Mouse (Mus musculus) G1E (cell line): ENCODE measurements around the gene Usf3. TPM values are rescaled to one million over a fixed set of nuclear protein-coding genes. Genes with fewer than 3 reads are reported as not detected.

Experiments
- ATAC-seq: 2 replicates; pipeline ENCODE4 v1.8.0; 2016; ENCODE audit warnings: mild to moderate bottlenecking; ENCODE audit not compliant: insufficient number of reproducible peaks, poor library complexity, low FRiP score, severe bottlenecking; ENCODE audit errors: extremely low read depth
- DNase-seq: peaks from one replicate; pipeline ENCODE4 v3.0.0; 2012; ENCODE audit warnings: low spot score
- H3K27me3 ChIP-seq: 2 replicates; pipeline ENCODE4 v1.6.1; 2012; ENCODE audit warnings: mild to moderate bottlenecking, low read length, inconsistent platforms; ENCODE audit not compliant: insufficient read depth
- H3K36me3 ChIP-seq: replicated peaks from 2 replicates; pipeline ENCODE3; 2012; ENCODE audit warnings: mild to moderate bottlenecking, inconsistent platforms
- H3K4me1 ChIP-seq: 2 replicates; pipeline ENCODE4 v1.6.1; 2012; ENCODE audit warnings: low read depth, low read length, inconsistent platforms, mixed read lengths; ENCODE audit not compliant: insufficient read depth
- H3K4me3 ChIP-seq: 2 replicates; pipeline ENCODE4 v1.5.1; 2012; ENCODE audit warnings: low read depth, mild to moderate bottlenecking, inconsistent platforms, low read length, moderate library complexity, mixed read lengths
- H3K9me3 ChIP-seq: replicated peaks from 2 replicates; pipeline ENCODE4 v1.6.1; 2012; ENCODE audit warnings: inconsistent platforms
- CTCF ChIP-seq: IDR thresholded peaks from 2 replicates; pipeline ENCODE4 v1.5.1; 2012; ENCODE audit warnings: low read depth, low read length, inconsistent platforms, mixed read lengths
- GATA1 ChIP-seq: IDR thresholded peaks from 2 replicates; pipeline ENCODE4 v1.6.1; 2012; ENCODE audit warnings: borderline replicate concordance, low read length, inconsistent platforms, mixed read lengths
- GATA2 ChIP-seq: IDR thresholded peaks from 2 replicates; pipeline ENCODE4 v1.6.1; 2012; ENCODE audit warnings: low read depth, low read length, inconsistent platforms, borderline replicate concordance
- POLR2AphosphoS5 ChIP-seq: IDR thresholded peaks from 2 replicates; pipeline ENCODE4 v1.6.1; 2012; ENCODE audit warnings: low read depth, low read length, inconsistent platforms; ENCODE audit not compliant: insufficient replicate concordance
- TAL1 ChIP-seq: conservative IDR thresholded peaks from 2 replicates; pipeline ENCODE4 v1.6.1; 2012; ENCODE audit warnings: low read depth, low read length, inconsistent platforms, mixed read lengths
- polyA plus RNA-seq: library from polyadenylated mRNA; stranded (reverse); fragments of >175 nt; gene quantifications from 2 replicates; pipeline ENCODE4 v1.2.3, GENCODE M21; 2012
- total RNA-seq, 2 experiments: library from RNA; stranded (forward) in 1 of 2; stranded (reverse) in 1 of 2; fragments of 200-1000 nt in 1 of 2; fragments of >200 nt in 1 of 2; fragmentation: Nextera tagmentation in 1 of 2; gene quantifications; 2 replicates each; pipeline ENCODE4 v1.2.3; 2014 to 2017

Gene Usf3
- total and polyA plus RNA-seq, 3 experiments: 4.0 to 50.4 (median 10.2) TPM

DNA sequence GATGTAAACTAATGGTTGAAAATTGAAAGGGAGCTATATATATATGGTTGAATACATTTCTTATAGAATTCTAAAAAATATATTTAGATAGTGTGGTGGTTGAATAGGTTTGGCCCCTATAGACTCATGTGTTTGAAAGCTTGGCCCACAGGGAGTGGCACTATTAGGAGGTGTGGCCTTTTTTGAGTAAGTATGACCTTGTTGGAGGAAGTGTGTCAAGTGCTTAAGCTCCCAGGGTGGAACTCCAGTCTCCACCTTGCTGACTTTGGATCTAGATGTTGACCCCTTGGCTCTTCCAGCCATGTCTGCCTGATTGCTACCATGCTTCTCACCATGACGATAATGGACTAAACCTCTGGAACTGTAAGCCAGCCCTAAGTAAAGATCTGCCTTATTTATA, 9.6 kb downstream of the Usf3 start:
- ATAC-seq (no peak), DNase-seq (no peak)
- Histone ChIP-seq H3K4me1 (peaks cover 2% of the 10 kb centered on the region; the same call in 1 of the 2 replicates), H3K4me3 (no peak overlapping the region), H3K27me3 (no peaks in the 10 kb centered on the region), H3K36me3 (peaks cover 44% of the 10 kb centered on the region), H3K9me3 (no peaks in the 10 kb centered on the region)
- no peak for TF ChIP-seq CTCF
- TF ChIP-seq GATA2: no peak
- TF ChIP-seq POLR2AphosphoS5: no peak
- no peak for TF ChIP-seq TAL1
- no peak for TF ChIP-seq GATA1

DNA sequence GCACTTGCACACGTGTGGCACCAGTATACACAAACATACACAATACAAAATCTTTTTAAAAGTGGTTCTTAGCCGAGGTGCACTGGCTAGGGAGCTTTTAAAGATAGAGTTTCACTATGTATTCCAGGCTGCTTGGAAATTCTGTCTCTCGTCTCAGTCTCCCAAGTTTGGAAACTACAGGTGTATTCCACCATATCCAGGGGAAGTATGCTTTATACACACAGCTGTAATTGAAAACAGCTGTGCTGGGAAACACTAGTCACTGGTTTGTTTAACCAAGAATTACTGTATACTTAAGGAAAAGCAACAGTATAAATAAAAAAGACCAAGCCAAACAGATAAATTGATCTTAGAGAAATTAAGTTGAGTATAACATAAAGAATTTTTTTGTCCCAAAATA, 11.7 kb downstream of the Usf3 start:
- no peak for ATAC-seq
- peaks cover 2% of the 10 kb centered on the region; the same call in 1 of the 2 replicates for H3K4me1 ChIP-seq
- H3K36me3 ChIP-seq: peaks cover 37% of the 10 kb centered on the region
- no peak for DNase-seq
- peaks cover 5% of the 10 kb centered on the region for H3K9me3 ChIP-seq
- no peak overlapping the region for H3K4me3 ChIP-seq
- no peaks in the 10 kb centered on the region for H3K27me3 ChIP-seq
- TF ChIP-seq TAL1 (no peak), CTCF (no peak), GATA1 (no peak), POLR2AphosphoS5 (no peak), GATA2 (no peak)

DNA sequence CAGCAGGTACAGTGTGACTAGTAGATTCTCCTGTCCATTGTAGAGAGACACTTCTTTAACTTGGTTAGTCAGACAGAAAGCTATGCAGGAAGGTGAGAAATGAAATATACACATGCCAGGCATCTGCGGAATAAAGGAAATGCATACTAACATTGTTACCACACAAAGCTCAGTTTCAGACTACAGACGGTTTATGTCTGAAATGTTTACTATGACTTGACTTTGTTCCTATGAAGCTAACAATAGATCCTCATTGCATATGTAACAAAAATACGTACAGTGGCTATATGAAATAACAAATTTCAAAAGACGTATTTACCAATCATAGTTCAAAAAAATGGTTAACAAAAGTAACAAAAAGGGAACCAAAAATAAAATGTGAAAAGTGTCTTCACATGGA, 14.1 kb downstream of the Usf3 start:
- Histone ChIP-seq H3K4me3 (no peak overlapping the region), H3K4me1 (peaks cover 2% of the 10 kb centered on the region; the same call in 1 of the 2 replicates), H3K36me3 (peaks cover 34% of the 10 kb centered on the region), H3K27me3 (no peaks in the 10 kb centered on the region), H3K9me3 (peaks cover 5% of the 10 kb centered on the region)
- TF ChIP-seq POLR2AphosphoS5 (no peak), GATA2 (no peak), TAL1 (no peak), CTCF (no peak), GATA1 (no peak)
- DNase-seq (no peak), ATAC-seq (no peak)

DNA sequence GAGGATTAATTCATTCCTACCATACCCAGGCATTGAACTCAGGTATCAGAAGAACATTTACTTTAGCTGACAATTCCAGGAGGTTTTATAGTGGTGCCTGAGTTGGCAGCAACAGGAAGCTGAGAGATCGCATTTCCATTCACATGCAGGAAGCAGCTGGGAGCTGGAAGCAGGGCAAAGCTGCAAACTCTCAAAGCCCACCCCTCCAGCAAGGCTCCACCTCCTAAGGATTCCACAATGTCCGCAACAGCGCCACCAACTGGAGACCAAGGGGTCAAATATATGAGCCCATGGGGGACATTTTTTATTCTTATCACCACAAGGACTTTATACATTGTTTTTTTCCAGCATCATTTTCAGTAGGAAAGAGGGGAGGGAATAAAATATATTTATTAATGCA, 15.7 kb downstream of the Usf3 start:
- H3K36me3 ChIP-seq: peaks cover 37% of the 10 kb centered on the region
- TF ChIP-seq GATA1 (no peak), GATA2 (no peak), CTCF (no peak), POLR2AphosphoS5 (no peak), TAL1 (no peak)
- DNase-seq (no peak), ATAC-seq (no peak)
- peaks cover 5% of the 10 kb centered on the region for H3K9me3 ChIP-seq
- no peak overlapping the region for H3K4me3 ChIP-seq
- peaks cover 2% of the 10 kb centered on the region; the same call in 1 of the 2 replicates for H3K4me1 ChIP-seq
- H3K27me3 ChIP-seq: no peaks in the 10 kb centered on the region

DNA sequence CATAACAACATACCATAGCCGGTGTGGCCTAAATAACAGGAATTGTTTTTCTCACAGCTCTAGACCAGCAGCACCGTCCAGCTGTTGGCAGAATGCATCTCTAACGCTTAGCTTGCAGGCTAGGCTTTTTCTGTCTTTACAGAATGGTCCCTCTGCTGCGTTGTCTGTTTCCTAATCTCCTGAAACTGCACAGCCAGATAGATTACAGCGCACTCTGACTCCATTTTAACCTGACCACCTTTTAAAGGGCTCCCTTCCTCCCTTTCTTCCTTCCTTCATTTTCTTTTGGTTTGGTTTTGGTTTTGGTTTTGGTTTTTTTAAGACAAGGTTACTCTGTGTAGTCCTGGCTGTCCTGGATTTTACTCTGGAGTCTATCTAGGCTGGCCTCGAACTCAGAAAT, 17.0 kb downstream of the Usf3 start:
- no peak for ATAC-seq

DNA sequence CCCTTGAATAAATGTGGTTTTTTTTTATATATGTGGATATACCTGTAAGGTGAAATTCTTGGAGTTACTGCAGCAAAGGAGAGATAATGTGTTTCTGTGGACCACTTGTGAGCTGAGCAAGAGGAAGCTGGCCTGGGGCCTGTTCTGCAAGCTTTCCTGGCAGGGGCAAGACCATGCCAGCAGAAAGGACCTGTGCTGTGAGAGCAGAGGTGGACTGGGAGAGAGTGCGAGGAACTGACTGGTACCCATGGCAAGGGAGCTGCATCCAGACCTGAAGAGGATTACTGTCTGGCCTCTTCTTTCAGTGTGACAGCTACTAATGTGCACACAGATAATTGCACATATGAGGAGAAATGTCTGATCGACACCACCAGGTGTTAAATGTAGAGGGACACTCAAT, 17.9 kb downstream of the Usf3 start:
- Histone ChIP-seq H3K36me3 (peaks cover 33% of the 10 kb centered on the region), H3K4me1 (peaks cover 2% of the 10 kb centered on the region; the same call in 1 of the 2 replicates), H3K27me3 (no peaks in the 10 kb centered on the region), H3K4me3 (no peak overlapping the region), H3K9me3 (peaks cover 5% of the 10 kb centered on the region)
- ATAC-seq (no peak), DNase-seq (no peak)
- TF ChIP-seq GATA2 (no peak), GATA1 (no peak), POLR2AphosphoS5 (no peak), TAL1 (no peak), CTCF (no peak)

More for the DNA sequence above, 17.0 kb downstream of the Usf3 start:
- H3K27me3 ChIP-seq: no peaks in the 10 kb centered on the region
- no peak for DNase-seq
- no peak for TF ChIP-seq POLR2AphosphoS5
- no peak for TF ChIP-seq CTCF
- TF ChIP-seq GATA1: no peak
- no peak for TF ChIP-seq GATA2
- peaks cover 33% of the 10 kb centered on the region for H3K36me3 ChIP-seq
- peaks cover 2% of the 10 kb centered on the region; the same call in 1 of the 2 replicates for H3K4me1 ChIP-seq
- no peak overlapping the region for H3K4me3 ChIP-seq
- peaks cover 5% of the 10 kb centered on the region for H3K9me3 ChIP-seq
